Mouse (Mus musculus) central nervous system, embryonic 11.5 days (tissue): ENCODE results near the gene Cluap1. TPM values are rescaled to one million over a fixed set of nuclear protein-coding genes. Genes with fewer than 3 reads are reported as not detected.

Experiments used
- polyA plus RNA-seq: library from polyadenylated mRNA; depleted of rRNA; stranded (reverse); fragments of >200 nt; gene quantifications from 2 replicates; pipeline ENCODE4 v1.2.3, GENCODE M21; 2012; rRNA removed

The Cluap1 gene
- 24.8 and 38.3 TPM in 2 replicates for polyA plus RNA-seq

DNA sequence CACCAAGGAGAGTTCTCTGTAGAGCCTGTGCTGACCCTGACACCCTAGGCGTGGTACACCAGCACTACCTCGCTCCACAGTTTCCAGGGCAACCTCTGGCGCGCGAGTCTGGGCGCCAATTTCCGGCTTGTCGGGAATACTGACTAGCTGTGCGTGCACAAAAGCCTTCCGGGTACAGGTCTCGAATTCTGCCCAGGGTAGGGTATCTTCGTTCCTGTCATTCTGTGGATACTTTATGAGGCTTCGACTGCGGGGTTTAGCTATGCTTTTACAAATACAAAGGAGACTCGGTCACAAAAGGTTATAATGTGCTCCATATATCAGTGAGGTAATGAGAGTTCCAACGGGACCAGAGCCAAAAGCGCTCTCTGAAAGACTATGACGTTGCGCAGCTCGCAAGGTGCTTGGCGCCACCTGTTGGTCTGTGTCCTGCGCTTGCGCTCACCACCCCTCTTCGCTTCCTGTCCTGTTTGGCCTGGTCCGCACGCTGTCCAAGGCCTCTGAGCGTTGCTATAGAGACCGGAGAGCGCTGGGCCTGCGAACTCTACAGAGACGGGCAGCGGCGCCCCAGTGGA lies at the start of gene Cluap1, which contains the start of gene 1700037C18Rik:
Cluap1 (plus strand) TSS at position 265 of the 575 bp plus-strand sequence.
1700037C18Rik (minus strand) TSS at position 153 of the 575 bp plus-strand sequence.

DNA sequence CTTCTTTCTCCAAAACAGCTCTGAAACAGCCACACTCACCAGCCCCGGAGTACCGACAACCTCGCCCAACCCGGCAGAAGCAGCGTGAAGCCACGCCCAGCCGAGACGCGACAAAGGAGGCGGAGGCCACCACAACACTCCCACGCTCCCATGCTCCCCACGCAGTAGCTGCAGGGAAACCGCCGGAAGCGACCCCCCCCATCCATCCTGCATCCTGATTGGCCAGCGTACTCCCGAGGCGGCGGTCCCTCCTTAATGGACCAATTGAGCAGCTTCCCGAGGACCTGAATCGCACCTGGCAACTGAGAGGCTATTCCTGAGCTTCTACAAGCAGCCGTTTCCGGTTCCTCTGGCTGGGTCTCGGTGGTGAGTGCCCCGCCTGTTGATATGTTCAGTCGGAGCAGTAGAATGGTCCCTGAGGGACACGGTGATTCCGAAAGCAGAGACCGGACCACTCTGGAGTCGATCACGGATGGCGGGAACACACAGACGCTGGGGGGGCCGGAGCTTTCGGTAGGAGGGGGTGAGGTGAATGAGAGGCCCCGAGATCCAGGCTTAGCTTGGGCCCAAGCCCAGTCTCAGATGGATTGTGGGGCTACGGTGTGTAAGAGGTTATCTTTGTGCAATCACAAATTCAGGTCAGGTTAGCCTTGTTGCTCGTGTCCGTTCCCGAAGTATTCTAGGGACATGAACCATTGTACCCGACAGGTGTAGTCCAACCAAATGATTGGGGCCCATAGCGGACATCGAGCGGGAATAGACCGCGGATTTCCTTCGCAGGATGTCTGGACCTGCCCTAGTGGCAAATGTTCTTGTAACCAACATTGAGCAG lies 36.2 kb upstream of the Cluap1 start, which contains the start of gene Naa60:
Naa60 (plus strand) TSS at position 160 of the 832 bp plus-strand sequence.

DNA sequence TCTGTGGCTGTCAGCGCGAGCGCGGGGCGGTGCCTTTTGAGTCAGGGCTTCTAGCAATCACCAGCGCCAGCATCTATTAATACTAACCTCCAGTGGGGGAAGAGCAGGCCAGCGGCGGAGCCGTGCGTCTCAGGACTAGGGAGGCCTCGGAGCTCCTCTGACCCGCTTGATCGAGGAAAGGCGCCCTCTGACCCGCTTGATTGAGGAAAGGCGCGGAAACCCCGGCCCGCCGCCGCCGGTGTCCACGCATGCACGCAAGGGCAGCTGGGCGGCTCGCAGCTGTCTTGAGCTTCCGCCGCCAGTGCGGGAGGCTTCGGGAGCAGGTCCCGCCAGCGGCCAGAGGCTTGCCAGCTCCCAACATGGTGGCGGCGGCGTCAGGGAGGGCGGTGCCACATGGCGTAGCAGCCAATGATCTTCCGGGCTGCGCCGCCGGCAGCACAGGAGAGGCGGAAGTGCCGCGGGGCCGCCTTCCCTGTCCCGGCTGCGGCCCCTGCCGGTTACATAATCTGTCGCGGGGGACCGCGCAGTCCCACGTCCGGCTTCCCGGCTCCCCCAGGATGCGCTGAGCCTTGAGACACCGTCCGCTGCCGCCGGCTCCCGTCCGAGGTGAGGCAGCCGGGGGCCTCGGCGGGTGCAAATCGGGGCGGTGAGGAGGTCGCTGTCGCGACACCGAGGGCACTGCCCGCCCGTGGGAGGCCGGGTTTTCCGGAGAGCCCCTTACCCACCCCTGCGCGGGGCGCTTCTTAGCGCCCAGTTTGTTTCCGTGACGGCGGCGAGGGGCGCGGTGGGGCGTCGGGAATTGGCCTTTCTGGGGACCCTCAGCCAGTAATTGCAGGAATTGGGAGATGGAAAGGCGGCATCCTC lies 24.2 kb upstream of the Cluap1 start, which contains the start of the genes Zfp597 and Gm20695:
Zfp597 (minus strand) TSS at position 361 of the 864 bp plus-strand sequence.
Gm20695 (plus strand) TSS at position 448 of the 864 bp plus-strand sequence.

DNA sequence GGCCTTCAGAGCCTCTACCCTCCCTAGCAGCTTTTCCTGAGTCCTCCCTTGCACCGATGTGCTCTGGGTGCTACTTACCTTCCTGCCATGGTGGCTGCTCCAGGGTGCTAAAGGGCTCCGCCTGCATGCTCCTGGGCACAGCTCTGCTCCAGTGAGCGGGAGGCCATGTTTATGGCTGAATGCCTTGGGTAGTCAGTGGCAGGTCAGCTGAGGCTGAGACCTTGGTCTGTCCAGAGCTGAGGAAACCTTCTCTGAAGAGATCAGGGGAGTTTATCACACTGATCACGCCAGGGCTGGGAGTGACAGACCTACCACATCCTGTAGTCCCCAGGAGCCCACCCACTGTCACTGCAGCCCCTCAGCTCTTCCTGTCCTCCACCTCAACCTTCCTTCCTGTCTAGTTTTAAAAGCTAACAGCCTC lies 67.7 kb downstream of the Cluap1 start, which contains the start of gene Nlrc3:
Nlrc3 (minus strand) TSS at position 382 of the 421 bp plus-strand sequence.

Other genes starting within 250 kb of the Cluap1 start
- 0.04 TPM in 1 of 2 replicates, not detected in the other for gene Mefv, start 190.7 kb upstream of the Cluap1 start, polyA plus RNA-seq
- gene Zfp263, start 164.7 kb upstream of the Cluap1 start, polyA plus RNA-seq: 17.9 and 18.3 TPM in 2 replicates
- gene Olfr15, start 77.9 kb upstream of the Cluap1 start, polyA plus RNA-seq: 0.06 TPM in 1 of 2 replicates, not detected in the other
- 0.96 and 1.9 TPM in 2 replicates for gene Zfp174, start 61.5 kb upstream of the Cluap1 start, polyA plus RNA-seq
- 27.2 and 50.1 TPM in 2 replicates for gene Naa60, start 36.4 kb upstream of the Cluap1 start, polyA plus RNA-seq
- gene Zfp597, start 24.2 kb upstream of the Cluap1 start, polyA plus RNA-seq: 9.4 and 11.1 TPM in 2 replicates
- gene Gm20695, start 24.2 kb upstream of the Cluap1 start, polyA plus RNA-seq: 0.48 and 0.81 TPM in 2 replicates
- 3.4 and 3.8 TPM in 2 replicates for gene 1700037C18Rik, start 112 bp upstream of the Cluap1 start, polyA plus RNA-seq
- gene Nlrc3, start 67.8 kb downstream of the Cluap1 start, polyA plus RNA-seq: 0.91 and 1.9 TPM in 2 replicates
- 44.6 and 45.1 TPM in 2 replicates for gene Slx4, start 95.0 kb downstream of the Cluap1 start, polyA plus RNA-seq
- 0.14 TPM in 1 of 2 replicates, not detected in the other for gene Dnase1, start 128.1 kb downstream of the Cluap1 start, polyA plus RNA-seq
- 87.7 and 102 TPM in 2 replicates for gene Trap1, start 169.0 kb downstream of the Cluap1 start, polyA plus RNA-seq